Mouse (Mus musculus) forelimb bud, embryonic 11.5 days (tissue): ENCODE measurements around the gene Src.
"Not testable (repeated sequence)": the region's sequence is repeated elsewhere in the genome, so short reads cannot be mapped to it uniquely, and the experiment has no call there.

Experiments
- DNase-seq: peaks from one replicate; pipeline ENCODE4 v3.0.0-alpha.2; 2012; ENCODE audit warnings: low read depth, low spot score

Gene Src

DNA sequence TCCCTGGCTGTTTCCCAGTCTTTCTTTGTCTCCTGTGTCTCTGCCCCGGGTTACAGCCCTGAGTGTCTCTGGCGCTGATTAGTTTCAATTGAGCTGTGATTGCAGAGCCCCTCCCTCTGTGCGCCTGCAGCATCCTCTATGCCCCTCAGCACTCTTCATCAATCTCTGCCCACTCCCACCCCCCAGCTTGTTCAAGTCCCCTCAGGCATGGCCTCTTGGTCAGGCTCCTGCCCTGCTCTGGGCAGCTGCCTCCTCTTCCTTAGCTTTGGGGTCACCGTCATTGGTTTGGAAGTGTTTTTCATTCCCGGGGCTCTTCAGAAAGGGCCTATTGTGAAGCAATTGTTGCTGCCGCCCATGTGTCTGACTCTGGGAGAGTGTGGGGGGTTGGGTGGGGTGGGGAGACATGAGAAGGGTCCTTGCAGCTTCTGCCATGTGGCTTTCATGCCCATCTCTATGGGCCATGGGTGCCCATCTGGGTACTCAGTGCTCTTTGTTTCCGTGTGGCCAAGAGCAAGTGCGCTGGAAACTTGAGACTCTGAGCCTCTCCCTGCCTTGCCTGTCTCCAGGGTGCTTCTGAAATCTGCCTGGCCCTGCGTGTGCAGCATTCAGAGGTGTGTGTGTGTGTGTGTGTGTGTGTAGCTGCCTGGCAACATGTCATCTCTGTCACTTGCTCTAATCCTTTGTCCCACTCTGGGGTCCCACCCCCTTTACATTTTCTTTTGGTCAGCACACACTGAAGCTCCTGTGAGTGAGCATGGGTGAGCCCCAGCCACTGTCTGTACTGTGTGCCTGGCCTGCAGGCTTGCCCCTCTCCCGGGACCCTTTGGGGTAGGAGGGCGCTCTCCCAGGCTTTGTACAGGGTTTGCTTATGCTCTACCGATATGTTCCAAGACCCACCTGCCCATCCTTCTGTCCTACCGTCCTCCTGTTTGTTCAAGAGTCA is 57.5 kb downstream of the Src start:
- no peak for DNase-seq

GRCm38 (mm10) chr2:157478651-157479050 is 60.4 kb downstream of the Src start:
- DNase-seq, result no peak

DNA sequence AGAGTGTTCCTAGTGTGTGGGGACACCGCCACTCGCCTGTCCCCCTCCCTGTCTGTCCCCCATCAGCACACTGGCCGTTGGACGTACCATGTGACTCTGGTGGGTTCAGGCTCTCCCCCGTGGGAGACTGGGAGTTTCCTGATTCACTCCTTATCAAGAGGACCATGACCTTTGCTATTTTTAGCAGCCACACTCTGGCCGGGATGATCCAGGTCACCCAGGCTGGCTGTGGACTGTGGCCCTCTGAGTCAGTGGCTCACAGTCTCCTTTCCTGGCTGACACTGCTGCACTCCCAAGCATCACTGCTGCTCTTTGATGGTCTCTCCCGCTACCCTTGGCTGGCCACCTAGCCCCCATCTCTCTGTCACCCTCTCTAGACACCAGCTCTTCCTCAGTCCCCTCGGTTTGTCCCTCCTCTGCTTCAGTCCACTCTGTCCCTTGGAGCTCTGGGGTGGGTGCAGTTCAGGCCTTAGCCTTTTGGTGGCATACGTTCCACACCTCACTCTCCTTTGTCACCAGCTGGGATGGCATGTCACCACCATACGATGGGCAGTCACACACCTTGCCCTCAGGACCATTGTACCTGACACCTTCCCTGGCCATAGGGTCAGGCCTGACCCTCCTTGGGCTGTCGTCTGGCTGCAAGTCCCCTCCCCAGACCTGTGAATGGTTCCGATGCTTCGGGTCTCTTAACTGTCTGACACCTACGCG is 61.8 kb downstream of the Src start:
- no peak for DNase-seq

DNA sequence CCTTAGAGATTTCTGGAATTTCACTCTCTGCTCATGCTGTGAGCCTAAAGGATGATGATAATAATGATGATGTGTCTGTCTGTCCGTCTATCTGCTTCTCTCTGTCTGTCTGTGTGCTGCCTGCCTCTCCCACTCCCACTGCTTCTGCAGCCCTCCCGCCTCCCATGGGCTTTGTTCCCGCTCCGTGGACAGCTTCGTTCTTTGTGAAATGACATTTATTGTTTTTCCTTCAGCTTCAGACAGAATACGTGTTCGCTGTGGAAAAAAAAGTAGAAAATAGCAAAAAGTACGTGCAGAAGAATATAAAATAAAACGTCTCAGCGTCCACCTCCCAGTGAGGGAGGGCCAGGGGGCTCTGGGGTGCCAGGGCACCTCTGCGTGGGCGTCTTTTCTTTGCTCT is 64.5 kb downstream of the Src start:
- no peak for DNase-seq

DNA sequence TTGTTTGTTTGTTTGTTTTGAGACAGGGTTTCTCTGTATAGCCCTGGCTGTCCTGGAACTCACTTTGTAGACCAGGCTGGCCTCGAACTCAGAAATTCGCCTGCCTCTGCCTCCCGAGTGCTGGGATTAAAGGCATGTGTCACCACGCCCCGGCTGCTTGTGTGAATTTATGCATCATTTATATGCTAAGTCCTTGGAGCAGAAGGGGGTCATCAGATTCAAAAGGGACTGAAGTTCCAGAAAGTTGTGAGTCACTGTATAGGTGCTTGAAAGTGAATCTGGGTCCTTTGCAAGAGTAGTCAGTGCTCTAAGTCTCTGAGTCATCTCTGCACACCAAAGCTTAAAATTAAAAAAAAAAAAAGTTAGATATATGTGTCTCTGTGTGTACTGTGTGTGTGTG is 68.3 kb downstream of the Src start:
- not testable (repeated sequence) for DNase-seq

GRCm38 (mm10) chr2:157486981-157487656 is 68.9 kb downstream of the Src start:
- no peak for DNase-seq

- DNase-seq, result no peak
These were observed 69.5 kb downstream of the Src start for GRCm38 (mm10) chr2:157487733-157488175.

GRCm38 (mm10) chr2:157493240-157493639 is 75.0 kb downstream of the Src start:
- no peak for DNase-seq

DNA sequence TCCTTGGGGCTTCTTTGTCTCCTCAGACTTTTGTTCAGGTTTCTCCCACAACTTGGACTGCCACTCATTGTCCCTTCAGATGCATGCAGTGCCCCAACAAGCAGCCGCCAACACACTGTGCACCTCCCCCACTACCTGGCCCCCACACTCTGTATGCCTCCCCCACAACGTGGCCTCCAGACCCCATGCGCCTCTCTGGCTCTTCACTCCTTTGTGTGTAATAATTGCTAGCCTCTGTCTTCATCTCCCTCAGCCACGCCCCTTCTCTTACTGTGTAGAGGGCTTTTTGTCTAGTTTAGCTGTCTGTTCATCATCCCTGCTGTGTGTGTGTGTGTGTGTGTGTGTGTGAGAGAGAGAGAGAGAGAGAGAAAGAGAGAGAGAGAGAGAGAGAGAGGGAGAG is 80.3 kb downstream of the Src start:
- no peak for DNase-seq

GRCm38 (mm10) chr2:157500364-157500763 is 82.1 kb downstream of the Src start:
- DNase-seq, result no peak

GRCm38 (mm10) chr2:157501324-157501723 is 83.1 kb downstream of the Src start:
- no peak for DNase-seq

- DNase-seq, result no peak
These were observed 88.5 kb downstream of the Src start for GRCm38 (mm10) chr2:157506779-157507178.

DNA sequence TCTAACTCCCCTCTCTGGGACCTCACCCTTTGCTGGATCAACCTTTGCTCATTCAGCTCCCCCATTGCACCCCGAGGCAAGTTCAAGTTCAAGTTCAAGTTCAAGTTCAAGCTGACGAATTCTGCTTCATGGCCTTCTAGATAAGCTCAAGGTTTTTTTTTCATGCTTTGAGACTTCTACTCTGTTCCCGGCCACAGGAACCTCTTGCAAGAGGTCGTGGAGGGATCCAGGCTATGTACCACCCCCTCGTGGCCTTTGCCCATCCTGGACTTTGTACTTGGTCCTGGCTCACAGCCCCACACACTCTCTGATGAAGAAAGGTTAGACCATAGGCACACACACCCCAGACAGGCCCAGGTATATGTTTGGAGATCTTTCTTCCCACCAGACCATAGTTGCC is 90.9 kb downstream of the Src start:
- DNase-seq, result no peak

GRCm38 (mm10) chr2:157510031-157510430 is 91.8 kb downstream of the Src start:
- no peak for DNase-seq

DNA sequence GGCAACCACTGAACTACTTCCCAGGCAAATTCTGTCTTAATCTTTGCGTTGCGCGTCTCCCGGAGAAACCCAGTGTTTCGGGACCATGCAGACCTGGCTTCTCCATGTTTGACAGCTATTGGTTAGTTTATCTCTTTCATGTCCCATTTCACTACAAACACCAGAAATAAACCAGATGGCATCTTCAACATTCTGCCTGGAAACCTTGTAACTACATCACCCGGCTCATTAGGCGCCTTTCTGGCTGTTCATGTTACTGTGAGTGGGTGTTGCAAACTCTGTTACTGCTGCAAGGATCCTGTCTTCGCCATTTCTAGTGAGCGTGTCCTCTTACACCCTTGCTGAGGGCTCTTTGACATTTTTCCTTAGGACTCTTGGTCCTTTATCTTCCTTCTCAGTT is 94.6 kb downstream of the Src start:
- DNase-seq, result no peak

DNA sequence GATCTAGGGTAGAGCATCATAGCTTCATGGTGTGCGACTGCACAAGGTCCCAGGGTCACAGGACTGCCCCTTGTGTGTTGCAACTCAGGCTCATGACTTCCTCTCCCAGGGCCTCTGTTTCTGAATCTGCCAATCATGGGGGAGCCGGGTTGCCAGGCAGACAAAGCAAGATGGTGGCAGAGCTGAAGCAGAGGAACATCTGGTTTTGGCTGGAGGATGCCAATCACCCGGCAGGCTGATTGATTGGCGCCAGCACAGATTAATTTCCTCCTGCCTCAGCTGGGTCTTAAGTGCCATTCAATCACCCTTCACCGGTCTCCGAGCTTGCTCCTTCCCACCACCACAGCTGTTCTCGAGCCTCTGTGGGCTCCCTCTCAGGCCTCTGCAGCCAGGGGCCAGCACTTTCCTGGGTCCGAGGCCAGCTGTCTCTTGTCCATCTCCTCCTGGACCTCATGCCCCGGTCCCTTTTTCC is 95.5 kb downstream of the Src start:
- DNase-seq, result peak; percentile 69

DNA sequence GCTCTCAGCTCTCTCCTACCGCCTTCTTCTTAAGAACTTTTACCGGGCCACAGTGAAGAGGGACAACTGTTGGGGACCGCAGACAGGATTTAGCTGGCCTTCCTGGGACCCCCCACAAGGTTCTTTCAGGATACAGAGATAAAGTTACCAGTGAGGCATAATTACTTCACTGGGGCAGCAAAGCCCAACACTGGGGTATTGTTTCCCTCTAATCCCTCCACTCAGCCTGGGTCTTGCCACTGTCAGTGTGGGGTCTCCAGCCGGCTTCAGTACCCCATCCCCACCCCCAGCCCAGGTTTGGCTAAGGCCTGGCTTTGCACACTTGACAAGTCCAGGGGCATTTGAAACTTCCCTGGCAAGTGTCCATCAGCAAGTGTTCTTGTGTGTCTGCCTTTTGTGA is 96.1 kb downstream of the Src start:
- DNase-seq, result no peak

GRCm38 (mm10) chr2:157517526-157517925 is 99.3 kb downstream of the Src start:
- DNase-seq, result no peak

DNA sequence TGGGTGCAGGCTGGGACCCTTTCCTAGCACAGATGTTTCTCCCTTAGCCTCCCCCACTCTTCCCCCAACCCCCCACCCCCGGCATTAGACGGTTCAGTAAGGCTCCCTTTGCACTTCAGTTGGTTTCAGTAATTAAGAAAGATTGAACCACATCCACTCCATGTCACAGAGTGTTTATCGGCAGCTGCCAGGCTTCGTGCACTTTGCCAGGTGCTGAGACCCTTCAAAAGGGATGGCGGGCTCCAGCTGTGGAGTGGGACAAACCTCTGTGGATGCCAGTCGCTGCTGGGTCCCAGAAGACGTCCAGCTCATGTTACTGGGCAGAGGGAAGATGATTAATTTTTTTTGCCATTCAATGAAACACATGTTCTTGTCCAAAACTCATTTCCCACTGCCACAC is 100.2 kb downstream of the Src start:
- DNase-seq, result no peak

DNA sequence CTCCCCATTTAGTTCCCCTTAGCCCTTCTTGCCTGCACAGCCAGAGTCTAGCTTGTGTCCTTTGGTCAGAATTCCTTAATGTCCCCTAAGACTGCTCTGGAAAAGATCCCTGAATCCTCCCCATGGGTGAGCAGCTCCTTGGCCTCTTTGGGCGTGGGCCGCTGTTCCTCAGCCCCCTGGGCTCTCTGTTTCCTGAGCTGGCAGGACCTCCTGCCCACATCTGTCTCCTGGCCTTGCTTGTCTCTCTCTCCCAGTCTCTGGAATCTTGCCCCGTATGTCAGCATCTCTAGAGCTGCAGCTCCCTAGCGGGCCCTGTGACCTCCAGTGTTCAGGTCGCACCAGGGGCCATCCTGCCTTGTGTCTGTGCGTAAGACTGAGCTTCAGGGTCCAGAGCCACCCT is 101.2 kb downstream of the Src start:
- DNase-seq, result no peak

GRCm38 (mm10) chr2:157520496-157520895 is 102.3 kb downstream of the Src start:
- no peak for DNase-seq
